Mouse (Mus musculus) embryonic facial prominence, embryonic 11.5 days (tissue): ENCODE results near the gene Mettl24. TPM values are rescaled to one million over a fixed set of nuclear protein-coding genes. Genes with fewer than 3 reads are reported as not detected.
A peak's percentile ranks its signal among the peaks of the same experiment; 100 is the strongest.

Experiments
- ATAC-seq: fragments of 200-750 bp; cut with Nextera tagmentation; replicated peaks from 2 replicates; pipeline ENCODE4 v1.8.0; 2017; ENCODE audit warnings: low read depth; ENCODE audit not compliant: insufficient number of reproducible peaks, low FRiP score, low TSS enrichment
- DNase-seq: peaks from one replicate; pipeline ENCODE4 v3.0.0-alpha.2; 2015; ENCODE audit warnings: low spot score
- H3K27ac ChIP-seq: fragments of 300-500 bp; sonication (generic); replicated peaks from 2 replicates; pipeline ENCODE4 v1.5.1; 2014; ENCODE audit warnings: mild to moderate bottlenecking, low read depth, low read length, control low read depth
- H3K27me3 ChIP-seq: fragments of 300-500 bp; sonication (generic); 2 replicates; pipeline ENCODE4 v1.6.1; 2014; ENCODE audit warnings: mild to moderate bottlenecking, low read length, moderate library complexity, mixed read lengths; ENCODE audit not compliant: control insufficient read depth, insufficient read depth
- H3K36me3 ChIP-seq: fragments of 300-500 bp; sonication (generic); replicated peaks from 2 replicates; pipeline ENCODE4 v1.6.1; 2014; ENCODE audit warnings: low read depth, mild to moderate bottlenecking, low read length, moderate library complexity, mixed read lengths; ENCODE audit not compliant: control insufficient read depth, insufficient read depth
- H3K4me1 ChIP-seq: fragments of 300-500 bp; sonication (generic); 2 replicates; pipeline ENCODE4 v1.6.1; 2014; ENCODE audit warnings: low read length, mixed read lengths; ENCODE audit not compliant: control insufficient read depth, insufficient read depth
- H3K4me2 ChIP-seq: fragments of 300-500 bp; sonication (generic); 2 replicates; pipeline ENCODE4 v1.6.1; 2014; ENCODE audit warnings: low read depth, mild to moderate bottlenecking, control low read depth, low read length, moderate library complexity
- H3K4me3 ChIP-seq: fragments of 300-500 bp; sonication (generic); 2 replicates; pipeline ENCODE4 v1.5.1; 2014; ENCODE audit warnings: low read depth, low read length, control low read depth
- H3K9ac ChIP-seq: fragments of 300-500 bp; sonication (generic); replicated peaks from 2 replicates; pipeline ENCODE4 v1.6.1; 2014; ENCODE audit warnings: mild to moderate bottlenecking, control low read depth, low read length
- H3K9me3 ChIP-seq: fragments of 300-500 bp; sonication (generic); replicated peaks from 2 replicates; pipeline ENCODE4 v1.6.1; 2016; ENCODE audit warnings: mild to moderate bottlenecking, low read length, inconsistent platforms, mixed read lengths; ENCODE audit not compliant: control insufficient read depth
- WGBS: fragments of 180-500 bp; shearing (Covaris S2); extraction: QIAGEN DNeasy Blood & Tissue Kit; methylation state at CpG from one replicate; pipeline ENCODE4 v1.1.7; 2014; 5-methylcytosine and 5-hydroxymethylcytosine counted together
- polyA plus RNA-seq: library from polyadenylated mRNA; unstranded; fragments of >200 nt; fragmentation: Nextera tagmentation; extraction: Ambion mirVana; gene quantifications from 2 replicates; pipeline ENCODE4 v1.2.1, GENCODE M21; 2014

Mettl24 gene
- polyA plus RNA-seq, 1 experiment from 2014 or later = 0.98 TPM

- no peak overlapping the region for H3K27ac ChIP-seq
Observed at GRCm38 (mm10) chr10:40673297-40673665, 9.8 kb upstream of the Mettl24 start.

DNA sequence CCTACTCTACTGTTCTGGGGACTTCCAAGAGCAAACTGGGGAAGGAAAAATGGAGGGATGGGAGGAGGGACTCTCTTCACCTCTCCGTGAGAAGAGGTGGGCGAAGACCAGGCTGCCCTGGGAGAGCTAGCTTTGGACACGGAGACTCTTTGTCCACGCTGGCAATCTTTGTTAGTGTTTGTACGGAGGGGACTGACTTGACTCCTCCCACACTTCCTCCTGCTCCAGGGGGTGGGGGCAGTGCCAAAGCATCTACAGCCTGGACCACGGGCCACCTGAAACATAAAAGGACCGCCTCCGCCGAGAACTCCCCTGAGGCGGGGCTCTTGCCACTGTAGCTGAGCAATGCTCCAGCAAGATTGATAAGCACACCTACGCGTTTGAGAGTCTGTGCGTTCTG, 8.9 kb upstream of the Mettl24 start:
- no peaks in the 10 kb centered on the region for H3K36me3 ChIP-seq
- DNase-seq (peak; percentile 36), ATAC-seq (no peak)
- no peak overlapping the region for H3K4me3 ChIP-seq
- no peaks in the 10 kb centered on the region for H3K9me3 ChIP-seq
- peak overlapping the region; percentile 47 for H3K4me2 ChIP-seq
- no peaks in the 10 kb centered on the region for H3K27me3 ChIP-seq
- peak overlapping the region; percentile 55 for H3K9ac ChIP-seq
- no peaks in the 10 kb centered on the region for H3K4me1 ChIP-seq
- 6% methylated on average over 13 of the region's 13 CpGs for WGBS
- H3K27ac ChIP-seq = no peak overlapping the region

More at GRCm38 (mm10) chr10:40673297-40673665, 9.8 kb upstream of the Mettl24 start:
- ATAC-seq (no peak), DNase-seq (no peak)
- Histone ChIP-seq H3K9ac (no peak overlapping the region), H3K27me3 (no peaks in the 10 kb centered on the region), H3K4me2 (no peak overlapping the region), H3K4me3 (no peak overlapping the region), H3K9me3 (no peaks in the 10 kb centered on the region), H3K36me3 (no peaks in the 10 kb centered on the region), H3K4me1 (no peaks in the 10 kb centered on the region)
- WGBS = 59% methylated on average over 7 of the region's 7 CpGs

DNA sequence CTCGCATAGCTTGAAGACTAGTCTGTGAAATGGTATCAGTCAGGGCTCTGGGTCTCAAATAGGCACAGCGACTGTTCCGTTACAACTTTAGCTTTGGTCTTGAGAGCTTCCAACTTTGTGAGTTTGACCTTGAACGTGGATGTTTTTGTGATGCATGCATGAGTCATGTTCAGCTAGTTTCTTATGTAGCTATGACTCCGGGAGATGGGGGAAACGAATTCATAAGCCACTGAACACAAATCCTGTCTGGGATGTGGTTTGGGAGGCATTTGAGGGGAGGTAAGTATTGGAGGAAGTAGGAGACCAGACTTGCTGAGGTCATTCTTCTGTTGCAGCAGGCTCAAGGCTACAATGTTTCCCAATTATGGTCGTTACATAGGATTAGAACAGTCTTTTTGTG, 7.2 kb upstream of the Mettl24 start:
- no peak overlapping the region for H3K4me2 ChIP-seq
- H3K36me3 ChIP-seq = no peaks in the 10 kb centered on the region
- H3K9ac ChIP-seq = no peak overlapping the region
- DNase-seq (no peak), ATAC-seq (no peak)
- WGBS = 83% methylated on average over 7 of the region's 7 CpGs
- H3K4me3 ChIP-seq = no peak overlapping the region
- no peaks in the 10 kb centered on the region for H3K4me1 ChIP-seq
- no peaks in the 10 kb centered on the region for H3K27me3 ChIP-seq
- H3K27ac ChIP-seq = no peak overlapping the region
- H3K9me3 ChIP-seq = no peaks in the 10 kb centered on the region

DNA sequence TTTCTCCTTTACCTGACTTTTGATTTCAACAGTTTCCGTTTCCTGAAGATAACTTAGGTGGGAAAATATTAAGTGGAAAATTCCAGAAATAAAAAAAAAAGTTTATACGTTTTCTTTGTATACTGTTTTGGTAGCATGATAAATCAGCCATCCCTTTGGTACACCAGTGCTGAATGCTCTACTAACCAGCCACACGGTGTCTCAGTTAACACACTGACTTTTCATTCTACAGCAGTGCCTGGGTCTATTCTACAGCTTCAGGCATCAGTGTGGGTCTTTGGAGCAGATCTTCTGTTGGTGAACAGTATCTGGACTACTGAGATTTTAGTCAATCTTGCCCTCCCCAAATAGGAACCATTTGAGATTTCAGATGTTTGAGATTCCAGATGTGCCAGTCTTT, 4.6 kb upstream of the Mettl24 start:
- DNase-seq (no peak), ATAC-seq (no peak)
- no peak overlapping the region for H3K4me3 ChIP-seq
- H3K4me1 ChIP-seq = no peaks in the 10 kb centered on the region
- H3K9ac ChIP-seq = no peak overlapping the region
- 73% methylated on average over 3 of the region's 3 CpGs for whole genome bisulfite sequencing
- H3K4me2 ChIP-seq = no peak overlapping the region
- no peak overlapping the region for H3K27ac ChIP-seq
- H3K27me3 ChIP-seq = no peaks in the 10 kb centered on the region
- H3K9me3 ChIP-seq = no peaks in the 10 kb centered on the region
- H3K36me3 ChIP-seq = no peaks in the 10 kb centered on the region

DNA sequence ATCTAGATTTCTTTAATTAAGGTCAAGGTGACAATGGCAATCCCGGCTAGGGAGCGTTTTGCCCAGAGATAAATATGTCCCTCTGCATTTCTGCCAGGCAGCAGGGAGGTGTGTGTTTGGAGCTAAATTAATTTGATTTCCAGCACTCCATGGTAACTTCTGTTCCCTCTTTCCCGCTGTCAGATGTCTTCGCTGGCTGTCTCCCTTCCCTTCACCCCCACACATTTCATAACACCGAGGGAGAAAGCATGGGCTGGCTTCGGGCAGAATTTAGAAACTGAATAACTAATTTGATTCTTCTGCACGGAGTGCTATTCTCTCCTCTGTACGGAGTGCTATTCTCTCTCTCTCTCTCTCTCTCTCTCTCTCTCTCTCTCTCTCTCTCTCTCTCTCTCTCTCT, 612 bp upstream of the Mettl24 start:
- peak overlapping the region; percentile 96 for H3K4me2 ChIP-seq
- no peaks in the 10 kb centered on the region for H3K9me3 ChIP-seq
- H3K27ac ChIP-seq = no peak overlapping the region
- H3K9ac ChIP-seq = no peak overlapping the region
- H3K4me3 ChIP-seq = no peak overlapping the region
- H3K4me1 ChIP-seq = no peaks in the 10 kb centered on the region
- 30% methylated on average over 8 of the region's 8 CpGs for WGBS
- ATAC-seq (no peak), DNase-seq (no peak)
- H3K27me3 ChIP-seq = no peaks in the 10 kb centered on the region
- H3K36me3 ChIP-seq = no peaks in the 10 kb centered on the region

DNA sequence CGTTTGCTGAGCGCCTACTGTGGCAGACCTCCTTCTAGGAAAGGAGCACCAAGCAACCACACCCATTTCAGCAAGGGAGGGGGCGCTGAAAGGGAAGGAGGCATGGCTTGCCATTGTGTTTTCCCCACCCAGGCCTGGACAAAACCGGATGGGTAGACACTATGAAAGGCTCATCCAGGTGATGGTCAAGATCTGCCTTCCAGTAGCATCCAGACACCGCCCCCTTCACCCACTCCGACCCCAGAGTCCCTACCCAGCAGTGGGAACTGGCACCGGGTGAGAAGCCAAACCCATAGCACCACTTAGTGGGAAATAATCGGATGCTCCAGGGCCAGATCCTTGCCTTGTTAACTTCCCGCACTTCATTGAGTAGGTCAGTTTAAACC, 779 bp downstream of the Mettl24 start:
- H3K36me3 ChIP-seq = no peaks in the 10 kb centered on the region
- H3K9me3 ChIP-seq = no peaks in the 10 kb centered on the region
- no peaks in the 10 kb centered on the region for H3K4me1 ChIP-seq
- H3K27me3 ChIP-seq = no peaks in the 10 kb centered on the region
- no peak for ATAC-seq
- no peak overlapping the region for H3K27ac ChIP-seq
- peak overlapping the region; percentile 77; the same call in 1 of the 2 replicates for H3K9ac ChIP-seq
- 57% methylated on average over 9 of the region's 9 CpGs for WGBS
- peak overlapping the region; percentile 96; the same call in 1 of the 2 replicates for H3K4me2 ChIP-seq
- no peak overlapping the region for H3K4me3 ChIP-seq
- DNase-seq = no peak

- H3K27ac ChIP-seq = no peak overlapping the region
- DNase-seq (no peak), ATAC-seq (no peak)
- WGBS = 90% methylated on average over 7 of the region's 7 CpGs
- no peaks in the 10 kb centered on the region for H3K36me3 ChIP-seq
- no peak overlapping the region for H3K4me3 ChIP-seq
- no peaks in the 10 kb centered on the region for H3K4me1 ChIP-seq
- no peak overlapping the region for H3K9ac ChIP-seq
- H3K27me3 ChIP-seq = no peaks in the 10 kb centered on the region
- no peaks in the 10 kb centered on the region for H3K9me3 ChIP-seq
- H3K4me2 ChIP-seq = no peak overlapping the region
Observed at GRCm38 (mm10) chr10:40684326-40684725, 1.2 kb downstream of the Mettl24 start.

- no peak overlapping the region for H3K27ac ChIP-seq
- H3K36me3 ChIP-seq = no peaks in the 10 kb centered on the region
- no peak overlapping the region for H3K4me2 ChIP-seq
- ATAC-seq (no peak), DNase-seq (peak; percentile 34)
- H3K9ac ChIP-seq = no peak overlapping the region
- H3K4me3 ChIP-seq = no peak overlapping the region
- no peaks in the 10 kb centered on the region for H3K4me1 ChIP-seq
- WGBS = 43% methylated on average over 8 of the region's 8 CpGs
- no peaks in the 10 kb centered on the region for H3K27me3 ChIP-seq
- H3K9me3 ChIP-seq = no peaks in the 10 kb centered on the region
Observed at GRCm38 (mm10) chr10:40685641-40686040, 2.6 kb downstream of the Mettl24 start.
